Mouse (Mus musculus): ENCODE results near the gene Slit1.

The Slit1 gene

GRCm38 (mm10) chr19:41655970-41656369 is 87.5 kb downstream of the Slit1 start:
- DNase-seq (ENCODE audit: extremely low spot score), result peak; percentile 82

GRCm38 (mm10) chr19:41655089-41655783 is 88.2 kb downstream of the Slit1 start:
- DNase-seq (ENCODE audit: extremely low spot score), result no peak

DNA sequence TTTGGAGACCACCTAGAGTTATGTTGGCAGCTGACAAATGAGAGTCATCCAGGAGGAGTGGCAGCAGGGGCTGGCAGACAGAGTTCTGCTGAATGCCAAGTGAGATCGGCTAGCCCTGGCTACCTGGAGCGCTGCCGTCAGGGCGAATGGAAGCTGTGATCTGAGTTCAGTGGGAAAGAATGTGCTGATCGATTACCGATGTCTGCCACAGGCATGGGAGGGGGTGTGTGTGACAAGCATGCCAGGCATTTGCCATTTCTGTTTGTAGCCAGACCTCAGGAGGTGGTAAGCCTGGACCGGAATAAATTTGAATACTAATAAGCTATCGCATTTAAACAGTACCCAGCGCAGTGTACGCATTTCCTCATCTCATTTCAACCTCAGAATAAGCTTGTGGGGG is 91.5 kb downstream of the Slit1 start:
- DNase-seq (ENCODE audit: extremely low spot score), result no peak

DNA sequence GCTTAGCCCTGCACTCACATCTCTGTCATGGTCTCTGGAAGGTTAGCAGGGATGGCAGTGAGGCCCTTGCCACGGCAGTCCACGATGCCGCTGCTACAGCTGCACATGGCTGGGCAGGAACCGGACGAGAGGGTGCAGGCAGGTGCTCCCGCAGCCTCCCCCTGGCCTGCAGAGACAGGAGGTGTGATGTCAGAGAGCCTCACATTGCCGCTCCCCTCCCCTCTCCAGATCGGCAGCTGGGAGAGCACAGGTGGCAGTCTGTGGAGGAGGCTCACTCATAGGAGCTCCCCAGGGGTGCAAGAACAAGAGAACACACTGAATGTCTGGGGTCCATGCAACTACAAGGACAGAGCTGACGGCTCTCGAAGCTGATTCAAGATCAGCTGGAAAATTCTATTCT is 94.1 kb downstream of the Slit1 start:
- DNase-seq (ENCODE audit: extremely low spot score), result no peak

- DNase-seq (ENCODE audit: extremely low spot score), result peak; percentile 74
Observed at GRCm38 (mm10) chr19:41646947-41647631, 96.4 kb downstream of the Slit1 start.

DNA sequence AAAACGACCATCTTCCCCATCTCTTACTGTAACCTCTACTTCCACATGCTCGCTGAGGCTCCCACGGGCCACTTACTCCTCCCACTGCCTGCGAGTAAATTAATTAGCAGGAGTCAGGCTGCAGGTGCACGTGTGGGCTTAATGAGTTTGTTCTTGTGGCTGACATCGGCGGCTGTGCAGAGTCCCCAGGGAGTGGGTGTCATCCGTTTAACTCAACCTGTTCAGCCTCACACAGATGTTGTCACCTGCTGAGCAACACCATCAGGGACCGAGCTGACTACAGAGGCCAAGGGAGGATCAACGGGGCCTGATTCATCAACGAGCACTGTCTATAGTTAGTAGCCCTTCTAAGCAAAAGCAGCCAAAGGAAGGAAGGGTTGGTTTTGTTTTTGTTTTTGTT is 100.5 kb downstream of the Slit1 start:
- no peak for DNase-seq (ENCODE audit: extremely low spot score)

DNA sequence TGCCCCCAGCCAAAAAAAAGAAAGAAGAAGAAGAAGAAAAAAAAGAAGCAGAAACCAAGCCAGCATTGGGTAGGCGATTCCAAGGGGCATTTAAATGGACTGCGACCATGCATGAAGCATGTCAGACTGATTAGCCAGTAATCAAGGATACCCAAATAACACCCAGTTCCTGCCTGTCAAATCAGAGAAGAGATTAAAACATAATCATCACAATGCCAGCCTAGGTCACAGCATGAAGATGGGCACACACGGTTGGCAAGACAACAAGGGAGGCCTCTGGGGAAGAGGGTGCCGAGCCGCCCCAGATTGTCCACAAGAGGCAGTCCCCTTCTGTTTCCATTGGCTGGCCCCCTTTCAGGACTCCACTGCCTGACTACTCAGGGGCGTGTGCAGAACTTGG is 108.5 kb downstream of the Slit1 start:
- no peak for DNase-seq (ENCODE audit: extremely low spot score)

GRCm38 (mm10) chr19:41634099-41634498 is 109.4 kb downstream of the Slit1 start:
- DNase-seq (ENCODE audit: extremely low spot score), result no peak

DNA sequence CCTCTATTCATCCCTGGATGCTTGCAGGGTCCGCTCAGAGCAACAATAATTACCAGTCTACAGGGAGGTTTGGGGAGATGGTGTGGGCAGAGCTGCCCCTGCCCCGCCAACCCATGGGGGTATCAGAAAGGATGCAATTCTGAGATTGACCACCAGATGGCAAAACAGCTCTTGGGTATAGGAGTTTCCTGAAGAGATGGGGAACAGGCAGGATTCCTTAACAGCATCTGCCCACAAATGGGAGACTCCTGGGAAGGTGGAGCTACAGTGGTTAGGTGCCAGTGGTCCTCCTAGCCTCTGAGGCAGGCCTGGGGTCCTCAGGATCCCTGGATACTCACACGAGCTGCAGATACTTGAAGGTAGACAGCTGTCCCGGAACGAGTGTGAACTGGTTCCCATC is 113.9 kb downstream of the Slit1 start:
- DNase-seq (ENCODE audit: extremely low spot score), result peak; percentile 71

GRCm38 (mm10) chr19:41628970-41629369 is 114.5 kb downstream of the Slit1 start:
- no peak for DNase-seq (ENCODE audit: extremely low spot score)

- DNase-seq (ENCODE audit: extremely low spot score), result no peak
Observed at GRCm38 (mm10) chr19:41620366-41621092, 122.9 kb downstream of the Slit1 start.

DNA sequence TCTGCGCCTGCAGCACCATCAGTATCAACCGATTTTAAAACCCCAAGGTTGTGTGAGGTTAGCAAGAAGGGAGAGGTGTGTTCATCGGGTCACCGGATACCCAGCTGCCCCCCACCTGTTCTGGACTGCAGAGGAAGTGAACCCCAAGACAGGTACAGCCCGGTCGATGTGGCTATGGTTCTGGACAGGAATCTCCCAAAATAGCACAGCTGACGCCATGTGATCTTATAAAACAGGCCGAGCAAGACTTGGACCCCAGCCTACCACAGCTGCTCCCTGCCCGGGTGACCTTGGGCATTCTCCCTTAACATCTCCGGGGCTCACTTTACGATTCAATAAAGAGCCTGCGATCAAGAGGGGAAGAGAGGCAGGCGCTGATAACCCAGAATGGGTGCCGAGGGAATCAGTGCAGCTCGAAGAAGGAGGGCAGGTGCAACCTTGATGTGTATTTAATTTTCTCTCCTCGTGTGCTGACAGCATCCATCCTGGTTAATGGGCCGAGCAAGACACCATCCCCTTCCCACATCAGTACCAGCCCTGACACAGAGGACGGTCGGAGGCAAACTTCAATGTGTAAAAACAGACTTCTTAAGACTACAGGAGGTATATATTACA is 124.6 kb downstream of the Slit1 start:
- no peak for DNase-seq (ENCODE audit: extremely low spot score)

GRCm38 (mm10) chr19:41618153-41618657 is 125.3 kb downstream of the Slit1 start:
- DNase-seq (ENCODE audit: extremely low spot score), result no peak

DNA sequence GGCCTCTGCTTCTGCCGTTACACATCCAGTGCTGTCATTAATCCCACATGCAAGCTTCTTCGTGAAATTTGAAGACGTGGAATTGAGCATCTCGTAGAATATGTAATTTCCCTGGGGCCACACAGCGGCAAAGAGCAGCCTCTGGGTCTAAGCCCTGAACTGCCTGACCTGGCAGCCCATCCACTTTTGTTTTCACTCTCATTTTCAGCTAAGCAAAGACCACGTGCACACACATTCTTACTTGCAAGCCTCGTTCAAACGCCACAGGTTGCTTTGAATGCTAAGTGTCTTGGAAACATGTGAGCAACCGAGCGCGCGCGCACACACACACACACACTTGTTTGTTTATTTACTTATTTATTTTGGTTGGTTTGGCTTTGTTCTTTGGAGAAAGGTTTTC is 126.4 kb downstream of the Slit1 start:
- DNase-seq (ENCODE audit: extremely low spot score), result no peak

- no peak for DNase-seq (ENCODE audit: extremely low spot score)
Observed at GRCm38 (mm10) chr19:41616274-41616673, 127.2 kb downstream of the Slit1 start.

DNA sequence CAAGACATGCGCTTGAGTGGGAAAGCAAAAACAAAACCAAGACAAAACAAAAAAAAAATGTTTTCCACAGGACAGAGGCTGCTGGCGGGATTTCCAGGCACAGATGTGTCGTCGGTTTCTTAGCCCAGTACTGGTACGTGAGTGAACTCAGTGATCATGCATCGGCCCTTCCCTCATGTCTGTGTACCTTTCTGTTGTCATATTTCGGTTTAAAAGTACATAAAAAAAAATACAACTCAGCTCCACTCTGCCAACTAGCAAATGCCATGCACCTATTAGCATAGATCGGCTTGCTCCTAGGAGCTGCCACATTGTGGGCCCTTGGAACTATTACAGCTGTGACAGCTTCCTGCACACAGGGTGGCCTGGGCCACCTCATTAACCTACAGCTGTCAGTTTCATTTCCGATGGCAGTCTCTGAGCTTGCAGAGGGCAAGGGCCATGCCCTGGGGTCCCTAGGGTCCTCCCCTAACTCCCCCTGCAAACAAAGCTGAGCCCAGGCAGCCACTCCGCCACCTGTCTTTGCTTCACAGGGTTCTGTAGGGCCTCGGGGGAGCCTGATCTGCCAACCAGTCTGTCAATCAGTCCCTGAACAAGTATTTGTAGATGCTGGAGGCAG is 127.8 kb downstream of the Slit1 start:
- DNase-seq (ENCODE audit: extremely low spot score), result peak; percentile 77

GRCm38 (mm10) chr19:41613325-41614087 is 130.0 kb downstream of the Slit1 start:
- peak; percentile 50 for DNase-seq (ENCODE audit: extremely low spot score)

- no peak for DNase-seq (ENCODE audit: extremely low spot score)
Observed at GRCm38 (mm10) chr19:41611683-41612082, 131.8 kb downstream of the Slit1 start.

DNA sequence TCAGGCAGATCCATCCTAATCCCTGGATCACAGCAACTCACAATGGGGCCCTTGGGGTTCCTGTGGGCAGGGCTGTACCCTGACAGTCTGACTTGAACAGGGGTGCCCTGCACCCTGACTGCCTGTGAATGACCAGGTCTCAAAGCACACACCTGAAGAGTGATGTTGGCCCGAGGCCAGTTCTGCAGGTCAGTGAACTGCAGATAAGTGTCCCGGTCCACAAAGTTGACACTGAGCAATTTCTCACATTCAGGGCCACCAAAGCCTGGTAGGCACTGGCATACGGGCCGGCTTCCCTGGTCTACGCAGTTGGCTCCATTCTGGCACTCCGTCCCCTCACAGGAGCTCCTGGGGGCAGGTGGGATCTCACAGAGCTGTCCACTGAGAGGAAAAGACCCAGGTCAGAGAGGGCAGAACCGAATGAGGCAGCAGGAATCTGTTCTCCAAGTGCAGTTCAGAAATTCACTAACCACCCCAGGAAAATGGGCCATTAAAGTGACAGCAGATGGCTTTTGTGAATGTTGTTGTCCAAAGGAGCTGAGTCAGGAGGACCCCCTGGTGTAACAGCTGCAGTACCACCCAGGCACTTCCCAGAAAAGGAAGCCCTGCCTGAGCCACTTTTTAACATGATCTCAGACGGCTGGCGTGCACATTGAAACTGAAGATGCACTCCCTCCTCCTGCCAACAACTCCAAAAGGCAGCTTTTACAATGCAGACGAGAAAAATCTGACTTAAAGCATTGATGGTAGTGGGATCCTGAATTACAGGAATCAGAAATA is 137.1 kb downstream of the Slit1 start:
- DNase-seq (ENCODE audit: extremely low spot score), result no peak

GRCm38 (mm10) chr19:41600647-41601046 is 142.8 kb downstream of the Slit1 start:
- no peak for DNase-seq (ENCODE audit: extremely low spot score)

All from embryo, embryonic 9.5 days (tissue).